Mouse (Mus musculus) telencephalon, adult 2 months (tissue): ENCODE results near the gene Cacna1s.
A peak's percentile ranks its signal among the peaks of the same experiment; 100 is the strongest.

Source experiments
- DNase-seq: peaks from one replicate; pipeline ENCODE4 v3.0.0-alpha.2; 2011; ENCODE audit warnings: low read depth, low spot score

Cacna1s gene

GRCm38 (mm10) chr1:136137071-136137531 lies 84.6 kb downstream of the Cacna1s start:
- DNase-seq: no peak

GRCm38 (mm10) chr1:136137575-136137974 lies 85.0 kb downstream of the Cacna1s start:
- no peak for DNase-seq

DNA sequence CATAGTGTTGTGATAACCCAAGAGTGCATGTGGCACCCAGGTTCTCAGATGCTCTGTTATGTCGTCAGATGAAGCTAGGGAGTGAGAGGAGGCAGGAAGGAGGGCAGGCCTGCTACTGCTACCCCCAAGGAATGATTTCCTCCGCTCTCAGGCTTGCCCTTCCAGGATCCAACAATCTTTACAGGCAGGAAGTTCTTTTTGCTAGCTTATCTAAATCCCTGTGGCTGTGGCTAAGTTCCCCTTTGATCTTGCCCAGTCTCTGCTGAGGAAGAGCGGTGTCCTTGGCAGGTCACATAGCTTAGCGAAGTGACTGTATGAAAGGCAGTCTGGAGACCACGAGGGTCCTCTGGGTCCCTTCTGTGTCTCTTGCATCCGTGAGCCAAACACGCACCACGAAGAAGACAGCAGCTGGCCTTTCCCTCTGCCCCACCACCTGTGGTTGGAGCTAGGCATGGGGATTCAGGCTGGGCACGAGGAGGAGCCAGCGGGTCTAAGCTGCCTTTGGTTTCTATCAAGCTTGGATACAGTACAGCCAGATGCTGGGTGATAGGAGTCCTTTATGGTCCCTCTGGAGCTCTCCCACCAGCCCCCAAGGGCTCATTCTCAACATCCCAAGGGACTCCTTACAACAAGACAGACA lies 85.8 kb downstream of the Cacna1s start:
- no peak for DNase-seq

GRCm38 (mm10) chr1:136139990-136140640 lies 87.6 kb downstream of the Cacna1s start:
- DNase-seq: peak; percentile 83

GRCm38 (mm10) chr1:136141176-136141950 lies 88.8 kb downstream of the Cacna1s start:
- DNase-seq: no peak

GRCm38 (mm10) chr1:136142336-136142735 lies 89.8 kb downstream of the Cacna1s start:
- peak; percentile 84 for DNase-seq

DNA sequence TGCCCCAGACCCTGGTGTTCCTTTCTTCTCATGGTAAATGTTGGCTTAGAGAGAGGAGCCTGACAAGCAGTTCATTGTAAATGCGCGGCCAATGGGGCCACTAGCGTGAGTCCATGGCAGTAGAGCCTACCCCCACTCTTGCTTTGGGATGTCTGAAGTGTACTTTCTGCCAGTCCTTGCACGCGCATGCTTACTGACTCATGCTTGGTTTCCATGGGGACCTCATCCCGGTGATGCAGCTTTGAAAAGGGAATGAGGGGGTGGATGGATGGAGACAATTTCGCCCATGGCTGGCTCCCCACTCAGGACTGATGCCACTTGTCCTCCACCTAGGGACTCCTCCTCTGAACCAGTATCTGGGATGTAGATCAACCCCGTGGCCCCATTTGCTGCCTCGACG lies 91.0 kb downstream of the Cacna1s start:
- DNase-seq: peak; percentile 87

DNA sequence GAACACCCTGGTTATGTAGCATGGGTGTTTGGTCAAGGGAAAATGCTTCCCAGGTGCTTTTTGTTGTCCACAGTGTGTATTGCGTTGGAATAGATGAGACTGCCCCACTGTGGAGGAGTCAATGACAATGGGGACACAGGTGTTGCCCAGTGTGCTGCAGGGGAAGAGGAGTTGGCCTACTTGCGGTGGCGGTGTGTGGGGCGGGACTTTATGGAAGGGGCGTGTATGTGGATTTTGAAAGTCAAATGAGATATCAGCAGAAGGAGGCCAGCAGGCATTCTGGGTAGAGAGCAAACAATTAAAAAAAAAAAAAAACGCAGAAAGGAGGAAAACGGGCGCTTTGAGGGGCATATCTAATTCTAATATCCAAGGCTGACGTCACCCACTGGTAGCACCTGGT lies 97.2 kb downstream of the Cacna1s start:
- DNase-seq: no peak

DNA sequence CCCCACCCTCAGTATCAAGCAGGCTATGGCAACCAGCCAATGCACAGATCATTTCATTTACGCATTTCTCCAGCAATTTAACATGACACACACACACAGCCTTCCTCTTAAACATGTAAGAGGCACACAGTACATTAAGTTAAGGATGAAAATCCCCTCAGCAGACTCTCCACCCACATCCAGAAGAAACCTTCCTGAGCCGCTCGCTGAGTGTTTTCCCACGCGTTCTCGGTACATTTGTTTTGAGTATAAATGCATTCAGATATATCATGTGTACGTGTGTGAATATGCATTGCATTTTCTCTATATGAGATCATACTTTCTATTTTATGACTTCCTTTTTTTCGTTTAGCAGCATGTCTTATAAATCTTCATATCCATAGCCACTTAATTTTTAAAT lies 98.8 kb downstream of the Cacna1s start:
- DNase-seq: no peak

GRCm38 (mm10) chr1:136156304-136156703 lies 103.8 kb downstream of the Cacna1s start:
- DNase-seq: no peak

DNA sequence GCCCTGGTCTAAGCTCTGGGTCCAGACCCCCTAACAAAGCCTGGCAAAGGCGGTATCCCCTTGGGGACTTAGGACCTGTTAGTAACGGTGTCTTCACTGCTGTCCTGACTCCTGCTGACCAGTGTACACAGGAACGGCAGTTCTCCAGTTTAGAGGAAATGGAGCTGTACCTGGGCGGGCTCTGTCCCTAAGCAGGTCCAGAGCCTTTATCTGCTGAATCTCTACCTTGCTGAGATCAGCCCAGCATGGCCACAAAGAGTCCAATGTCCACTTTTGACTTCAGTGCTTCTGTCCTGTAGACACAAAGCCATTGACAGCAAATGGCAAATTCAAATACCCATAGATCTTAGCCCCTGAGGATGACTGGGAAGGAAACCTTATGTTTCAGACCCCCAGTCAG lies 104.4 kb downstream of the Cacna1s start:
- no peak for DNase-seq

GRCm38 (mm10) chr1:136159830-136160229 lies 107.3 kb downstream of the Cacna1s start:
- DNase-seq: no peak

GRCm38 (mm10) chr1:136160297-136160696 lies 107.7 kb downstream of the Cacna1s start:
- DNase-seq: no peak

- DNase-seq: no peak
Measured at GRCm38 (mm10) chr1:136160930-136161329, 108.4 kb downstream of the Cacna1s start.

DNA sequence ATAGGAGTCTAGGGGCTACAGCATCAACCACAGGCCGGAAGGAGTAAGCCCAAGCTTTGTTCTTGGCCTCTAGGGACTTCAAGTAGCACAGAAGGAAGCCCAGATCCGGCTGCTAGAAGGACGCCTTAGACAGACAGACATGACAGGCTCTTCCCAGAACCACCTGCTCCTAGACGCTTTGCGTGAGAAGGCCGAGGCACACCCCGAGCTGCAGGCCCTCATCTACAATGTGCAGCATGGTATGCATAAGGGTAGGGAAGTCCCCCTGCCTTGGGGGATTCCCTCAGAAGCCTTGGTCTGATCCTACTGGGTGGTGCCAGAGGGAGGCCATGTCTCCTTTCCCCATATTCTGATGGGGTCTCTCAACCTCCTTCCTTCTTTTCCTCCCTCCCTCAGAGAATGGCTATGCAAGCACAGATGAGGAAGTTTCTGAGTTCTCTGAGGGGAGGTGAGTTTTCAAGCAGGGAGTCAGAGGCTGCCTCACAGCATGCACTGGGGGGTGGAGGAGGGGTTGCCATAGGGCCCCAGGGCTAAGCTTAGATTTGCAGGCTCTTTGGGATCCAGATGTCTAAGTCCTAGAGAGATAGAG lies 108.9 kb downstream of the Cacna1s start:
- DNase-seq: no peak

DNA sequence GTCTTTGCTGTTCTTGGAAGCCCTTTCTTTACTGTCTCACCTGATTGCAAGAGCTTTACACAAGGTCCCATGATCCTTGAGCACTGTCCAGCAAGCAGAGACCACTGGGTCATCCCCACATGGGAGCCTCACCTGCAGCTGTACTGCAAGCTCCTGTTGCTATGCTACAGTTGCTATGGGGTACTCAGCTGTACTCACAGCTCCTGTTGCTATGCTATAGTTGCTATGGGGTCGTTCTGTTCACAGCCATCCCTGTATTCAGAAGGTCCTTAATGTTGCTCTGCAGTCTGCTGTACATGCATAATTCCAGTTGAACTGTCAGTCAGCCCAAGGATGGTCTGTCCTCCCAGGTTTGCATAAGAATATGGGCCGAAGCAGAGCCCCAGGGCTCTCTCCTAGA lies 112.9 kb downstream of the Cacna1s start:
- no peak for DNase-seq

DNA sequence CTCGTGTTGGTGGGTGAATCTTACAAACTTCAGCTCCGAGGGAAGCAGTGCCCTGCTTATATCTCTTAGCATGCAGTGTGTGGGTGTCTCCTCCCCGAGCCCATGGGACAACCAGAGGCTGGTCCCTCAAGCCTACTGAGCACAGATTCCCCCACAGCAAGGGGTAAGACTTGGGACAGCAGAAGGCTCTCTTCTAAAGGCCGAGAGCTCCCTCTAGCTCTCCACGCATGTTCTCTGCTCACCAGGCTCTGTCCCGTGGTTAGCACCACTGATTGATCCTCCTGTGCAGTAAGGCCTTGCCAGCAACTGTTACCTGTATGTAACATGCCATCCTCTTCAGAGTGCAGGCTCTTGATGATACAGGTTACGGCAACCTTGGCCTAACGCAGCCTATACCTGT lies 115.1 kb downstream of the Cacna1s start:
- DNase-seq: no peak
